Comparison of ENCODE assay signal across 8 mouse cellular contexts in the genomic region with DNA sequence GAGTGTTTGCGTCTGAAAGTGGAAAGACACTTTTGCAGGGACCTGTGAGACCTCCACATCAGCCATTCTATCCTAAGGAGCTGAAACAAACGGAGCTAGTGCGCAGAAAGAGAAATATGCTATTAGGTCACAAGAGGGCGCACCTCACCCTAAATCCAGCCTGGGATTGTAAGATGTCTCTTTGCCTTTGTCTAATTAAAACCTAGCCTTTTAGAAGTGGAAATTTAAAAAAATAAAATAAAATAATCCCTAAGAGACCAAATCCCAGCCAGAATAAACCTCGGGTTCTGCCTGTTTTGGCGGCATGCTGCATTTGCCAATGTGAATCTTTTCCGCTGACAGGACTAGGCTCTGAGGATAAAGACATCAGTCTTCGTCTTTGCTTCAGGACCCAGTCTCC. TPM values are rescaled to one million over a fixed set of nuclear protein-coding genes. Genes with fewer than 3 reads are reported as not detected.
DNase-seq lines count a peak whose midpoint lies in the region; ATAC-seq and TF ChIP-seq lines count a peak whose summit lies in the region.

No protein-coding gene starts in this region.

- no peak for TF ChIP-seq EP300 in heart, postnatal 0 days (IDR thresholded peaks at IDR 0.05; ENCODE audit: low read depth)

- peaks cover 21% of the 10 kb centered on the region for H3K27me3 ChIP-seq in heart, postnatal 0 days (ENCODE audit: control insufficient read depth, insufficient read depth, low read length)
- H3K27me3 ChIP-seq in C2C12 (ENCODE audit: control insufficient read depth, insufficient read depth, insufficient read length): no peaks in the 10 kb centered on the region
- no peaks in the 10 kb centered on the region for H3K27me3 ChIP-seq in forebrain, embryonic 14.5 days (replicated peaks; ENCODE audit: control insufficient read depth, insufficient read depth, low read length)
- peaks cover 30% of the 10 kb centered on the region for H3K27me3 ChIP-seq in liver, embryonic 13.5 days

- H3K79me3 ChIP-seq in C2C12 (ENCODE audit: low read depth): no peaks in the 10 kb centered on the region

- H3K4me3 ChIP-seq in heart, postnatal 0 days (ENCODE audit: low read depth, low read length): no peak overlapping the region
- no peak overlapping the region for H3K4me3 ChIP-seq in C2C12 (ENCODE audit: insufficient read depth, poor library complexity, severe bottlenecking)
- no peak overlapping the region for H3K4me3 ChIP-seq in forebrain, embryonic 14.5 days (ENCODE audit: low read depth, low read length)
- no peak overlapping the region for H3K4me3 ChIP-seq in liver, embryonic 13.5 days (replicated peaks)

- no peaks in the 10 kb centered on the region for H3K36me3 ChIP-seq in heart, postnatal 0 days (replicated peaks; ENCODE audit: control insufficient read depth, insufficient read depth, low read length)
- no peaks in the 10 kb centered on the region for H3K36me3 ChIP-seq in C2C12 (ENCODE audit: control insufficient read depth, insufficient read depth)
- H3K36me3 ChIP-seq in forebrain, embryonic 14.5 days (ENCODE audit: control insufficient read depth, insufficient read depth, low read length): no peaks in the 10 kb centered on the region
- H3K36me3 ChIP-seq in liver, embryonic 13.5 days: no peaks in the 10 kb centered on the region

- no peak overlapping the region for H3K4me2 ChIP-seq in heart, postnatal 0 days (ENCODE audit: low read depth, low read length)
- no peak overlapping the region for H3K4me2 ChIP-seq in forebrain, embryonic 14.5 days (ENCODE audit: low read length)
- H3K4me2 ChIP-seq in liver, embryonic 13.5 days: no peak overlapping the region

- no peak for ATAC-seq in heart, postnatal 0 days (ENCODE audit: insufficient read depth, low read depth)
- no peak for ATAC-seq in forebrain, embryonic 14.5 days
- no peak for ATAC-seq in liver, embryonic 13.5 days (ENCODE audit: low read depth)
- ATAC-seq in erythroblast, adult 5-6 weeks (replicated peaks; ENCODE audit: low FRiP score, poor library complexity, severe bottlenecking): no peak

- H3K9me3 ChIP-seq in heart, postnatal 0 days (replicated peaks; ENCODE audit: control insufficient read depth, low read length): no peaks in the 10 kb centered on the region
- no peaks in the 10 kb centered on the region for H3K9me3 ChIP-seq in forebrain, embryonic 14.5 days (replicated peaks; ENCODE audit: control insufficient read depth, low read length)
- no peaks in the 10 kb centered on the region for H3K9me3 ChIP-seq in liver, embryonic 13.5 days (replicated peaks)

- H3ac ChIP-seq in C2C12 (ENCODE audit: control insufficient read depth, insufficient read length, low read depth): no peak overlapping the region

- peak; percentile 72 for TF ChIP-seq CTCF in heart, postnatal 0 days (IDR thresholded peaks at IDR 0.05; ENCODE audit: low read depth)
- TF ChIP-seq CTCF in C2C12 (IDR thresholded peaks at IDR 0.05; ENCODE audit: control insufficient read depth, insufficient read depth, insufficient read length): peak; percentile 33

- H3K4me1 ChIP-seq in heart, postnatal 0 days (ENCODE audit: control insufficient read depth, insufficient read depth): 0 out of 2 replicates have a peak, but pooled peaks cover 3% of the 10 kb centered on the region
- H3K4me1 ChIP-seq in forebrain, embryonic 14.5 days (ENCODE audit: control insufficient read depth, insufficient read depth, low read length): peaks cover 9% of the 10 kb centered on the region; the same call in 1 of the 2 replicates
- H3K4me1 ChIP-seq in liver, embryonic 13.5 days (replicated peaks): peaks cover 44% of the 10 kb centered on the region

- H3K9ac ChIP-seq in heart, postnatal 0 days (replicated peaks; ENCODE audit: low read depth, low read length): no peak overlapping the region
- H3K9ac ChIP-seq in forebrain, embryonic 14.5 days (ENCODE audit: low read length): no peak overlapping the region
- H3K9ac ChIP-seq in liver, embryonic 13.5 days: no peak overlapping the region

- no peaks in the 10 kb centered on the region for H3K79me2 ChIP-seq in C2C12 (ENCODE audit: control insufficient read depth, insufficient read depth)

- DNase-seq in heart, postnatal 0 days (ENCODE audit: low spot score): peak; percentile 61
- DNase-seq in heart, adult 11 months: no peak
- DNase-seq in brain, adult 2 months (ENCODE audit: low read depth, low spot score): peak; percentile 89
- peak; percentile 90 for DNase-seq in forebrain, embryonic 14.5 days (ENCODE audit: low spot score)
- peak; percentile 28 for DNase-seq in liver, embryonic 13.5 days
- peak; percentile 41 for DNase-seq in right cerebral cortex, postnatal 4 days

- no peak overlapping the region for H3K27ac ChIP-seq in heart, postnatal 0 days (ENCODE audit: low read depth)
- H3K27ac ChIP-seq in forebrain, embryonic 14.5 days (ENCODE audit: low read depth, low read length): no peak overlapping the region
- no peak overlapping the region for H3K27ac ChIP-seq in liver, embryonic 13.5 days

- WGBS in heart, postnatal 0 days: 20% methylated on average over 8 of the region's 8 CpGs
- 21% methylated on average over 8 of the region's 8 CpGs for WGBS in forebrain, embryonic 14.5 days
- WGBS in liver, embryonic 13.5 days (ENCODE audit: insufficient replicate concordance): 21% methylated on average over 8 of the region's 8 CpGs

TF ChIP-seq in C2C12, 6 proteins besides CTCF, POLR2A, EP300 and RAD21:
- TF ChIP-seq USF1 (IDR thresholded peaks at IDR 0.05; ENCODE audit: low read depth) (no peak), CEBPB (IDR thresholded peaks at IDR 0.05; ENCODE audit: low read depth) (no peak), MYOG (IDR thresholded peaks at IDR 0.05; ENCODE audit: control insufficient read depth, extremely low read depth, insufficient read length) (no peak), FOSL1 (IDR thresholded peaks at IDR 0.05; ENCODE audit: insufficient read depth, low read length, poor library complexity, severe bottlenecking) (no peak), MYOD1 (IDR thresholded peaks at IDR 0.05; ENCODE audit: control insufficient read depth, insufficient read length, low read depth) (no peak), MAX (IDR thresholded peaks at IDR 0.05) (no peak)

RNA-seq across cellular contexts. Expression of gene Zscan20, which starts 3.4 kb away (rescaled TPM):
- total RNA-seq in heart, postnatal 0 days (2014; rRNA removed; ENCODE audit: low replicate concordance): 1.7 and 27.0 TPM in 2 replicates
- 0.86 and 2.1 TPM in 2 replicates for polyA plus RNA-seq in heart, postnatal 0 days (2015; fragmentation: Nextera tagmentation; extraction: Ambion mirVana)
- polyA plus RNA-seq in C2C12 (2012; fragmentation: generic; extraction: Trizol): 4.1 TPM
- polyA plus RNA-seq in forebrain, embryonic 14.5 days (2014; fragmentation: Nextera tagmentation; extraction: Ambion mirVana): 3.3 and 4.2 TPM in 2 replicates
- polyA plus RNA-seq in liver, embryonic 13.5 days (2015; fragmentation: Nextera tagmentation; extraction: Ambion mirVana): 0.91 and 1.00 TPM in 2 replicates
- 1.7 TPM in 1 of 2 replicates, not detected in the other for total RNA-seq in erythroblast, adult 5-6 weeks (2015; ENCODE audit: low replicate concordance)
- 0.85 TPM in 1 of 2 replicates, not detected in the other for total RNA-seq in erythroblast, adult 5-6 weeks (2017; ENCODE audit: low replicate concordance)

RNA-seq across cellular contexts. Expression of gene Tlr12, which starts 5.1 kb away (rescaled TPM):
- 0.73 TPM in 1 of 2 replicates, not detected in the other for total RNA-seq in heart, postnatal 0 days (2014; rRNA removed; ENCODE audit: low replicate concordance)
- 0.14 and 0.23 TPM in 2 replicates for polyA plus RNA-seq in heart, postnatal 0 days (2015; fragmentation: Nextera tagmentation; extraction: Ambion mirVana)
- not detected for polyA plus RNA-seq in C2C12 (2012; fragmentation: generic; extraction: Trizol)
- polyA plus RNA-seq in forebrain, embryonic 14.5 days (2014; fragmentation: Nextera tagmentation; extraction: Ambion mirVana): 0.83 and 0.91 TPM in 2 replicates
- polyA plus RNA-seq in liver, embryonic 13.5 days (2015; fragmentation: Nextera tagmentation; extraction: Ambion mirVana): 0.92 and 1.2 TPM in 2 replicates
- 0.19 and 4.0 TPM in 2 replicates for total RNA-seq in erythroblast, adult 5-6 weeks (2015; ENCODE audit: low replicate concordance)
- 0.09 and 0.14 TPM in 2 replicates for total RNA-seq in erythroblast, adult 5-6 weeks (2017; ENCODE audit: low replicate concordance)

RNA-seq across cellular contexts. Expression of gene Phc2, which starts 41.2 kb away (rescaled TPM):
- 47.7 and 51.6 TPM in 2 replicates for total RNA-seq in heart, postnatal 0 days (2014; rRNA removed; ENCODE audit: low replicate concordance)
- 17.5 and 22.0 TPM in 2 replicates for polyA plus RNA-seq in heart, postnatal 0 days (2015; fragmentation: Nextera tagmentation; extraction: Ambion mirVana)
- 205 TPM for polyA plus RNA-seq in C2C12 (2012; fragmentation: generic; extraction: Trizol)
- 33.1 and 35.3 TPM in 2 replicates for polyA plus RNA-seq in forebrain, embryonic 14.5 days (2014; fragmentation: Nextera tagmentation; extraction: Ambion mirVana)
- 9.9 and 12.9 TPM in 2 replicates for polyA plus RNA-seq in liver, embryonic 13.5 days (2015; fragmentation: Nextera tagmentation; extraction: Ambion mirVana)
- total RNA-seq in erythroblast, adult 5-6 weeks (2015; ENCODE audit: low replicate concordance): 7.1 and 14.0 TPM in 2 replicates
- 3.3 and 4.5 TPM in 2 replicates for total RNA-seq in erythroblast, adult 5-6 weeks (2017; ENCODE audit: low replicate concordance)
